ENCODE assay signal across 8 mouse cellular contexts in genomic region chr9:118477281-118477931, GRCm38 (mm10). TPM values are rescaled to one million over a fixed set of nuclear protein-coding genes. Genes with fewer than 3 reads are reported as not detected.
A peak's percentile ranks its signal among the peaks of the same experiment; 100 is the strongest.
DNase-seq lines count a peak whose midpoint lies in the region; ATAC-seq lines count a peak whose summit lies in the region.

No protein-coding gene starts in this region.

- ATAC-seq in kidney, embryonic 15.5 days (replicated peaks; ENCODE audit: low FRiP score) = no peak
- ATAC-seq in common myeloid progenitor, adult 5-6 weeks (replicated peaks; ENCODE audit: low read depth, poor library complexity, severe bottlenecking) = 0 out of 2 replicates have a peak, but pooled peaks have one; percentile 17
- no peak for ATAC-seq in hindbrain, embryonic 11.5 days (ENCODE audit: low FRiP score)
- no peak for ATAC-seq in erythroid progenitor cell, adult 5-6 weeks (replicated peaks; ENCODE audit: low FRiP score, poor library complexity, severe bottlenecking)

- H3K4me3 ChIP-seq in kidney, embryonic 15.5 days (replicated peaks) = peak overlapping the region; percentile 48
- H3K4me3 ChIP-seq in hindbrain, embryonic 11.5 days (ENCODE audit: low read depth, low read length) = no peak overlapping the region
- peak overlapping the region; percentile 48 for H3K4me3 ChIP-seq in midbrain, embryonic 10.5 days

- H3K4me1 ChIP-seq in kidney, embryonic 15.5 days = peaks cover 34% of the 10 kb centered on the region
- peaks cover 4% of the 10 kb centered on the region for H3K4me1 ChIP-seq in hindbrain, embryonic 11.5 days (replicated peaks; ENCODE audit: control insufficient read depth, insufficient read depth, low read length)
- peaks cover 34% of the 10 kb centered on the region for H3K4me1 ChIP-seq in midbrain, embryonic 10.5 days

- H3K9ac ChIP-seq in kidney, embryonic 15.5 days = no peak overlapping the region
- no peak overlapping the region for H3K9ac ChIP-seq in hindbrain, embryonic 11.5 days (ENCODE audit: low read depth, low read length)

- H3K4me2 ChIP-seq in kidney, embryonic 15.5 days = peak overlapping the region; percentile 79
- peak overlapping the region; percentile 21 for H3K4me2 ChIP-seq in hindbrain, embryonic 11.5 days (replicated peaks; ENCODE audit: low read depth, low read length)

- peaks cover 96% of the 10 kb centered on the region for H3K27me3 ChIP-seq in kidney, embryonic 15.5 days
- peaks cover 70% of the 10 kb centered on the region for H3K27me3 ChIP-seq in hindbrain, embryonic 11.5 days (ENCODE audit: control insufficient read depth, insufficient read depth, low read length)
- H3K27me3 ChIP-seq in midbrain, embryonic 10.5 days (ENCODE audit: low read depth, poor library complexity, severe bottlenecking) = peaks cover 97% of the 10 kb centered on the region

- H3K36me3 ChIP-seq in kidney, embryonic 15.5 days = no peaks in the 10 kb centered on the region
- H3K36me3 ChIP-seq in hindbrain, embryonic 11.5 days (ENCODE audit: control insufficient read depth, insufficient read depth, low read length) = no peaks in the 10 kb centered on the region
- H3K36me3 ChIP-seq in midbrain, embryonic 10.5 days = no peaks in the 10 kb centered on the region

- under 1% methylated on average over 31 of the region's 31 CpGs for WGBS in kidney, embryonic 15.5 days
- WGBS in hindbrain, embryonic 11.5 days = 1% methylated on average over 31 of the region's 31 CpGs
- under 1% methylated on average over 31 of the region's 31 CpGs for WGBS in midbrain, embryonic 10.5 days

- no peaks in the 10 kb centered on the region for H3K9me3 ChIP-seq in kidney, embryonic 15.5 days (replicated peaks)
- no peaks in the 10 kb centered on the region for H3K9me3 ChIP-seq in hindbrain, embryonic 11.5 days (ENCODE audit: control insufficient read depth, low read length)
- H3K9me3 ChIP-seq in midbrain, embryonic 10.5 days (replicated peaks) = no peaks in the 10 kb centered on the region

- no peak overlapping the region for H3K27ac ChIP-seq in kidney, embryonic 15.5 days
- no peak overlapping the region for H3K27ac ChIP-seq in hindbrain, embryonic 11.5 days (ENCODE audit: low read depth, low read length)
- H3K27ac ChIP-seq in midbrain, embryonic 10.5 days (replicated peaks) = no peak overlapping the region

- DNase-seq in kidney, postnatal 10 days = no peak
- peak; percentile 70 for DNase-seq in hindbrain, embryonic 11.5 days (ENCODE audit: low spot score)
- peak; percentile 58 for DNase-seq in midbrain, embryonic 10.5 days (ENCODE audit: low spot score)
- DNase-seq in adrenal gland, postnatal 4 days (ENCODE audit: low spot score in 2 of 2) = no peak
- no peak for DNase-seq in thymus, adult 18-20 months

RNA-seq across cellular contexts. Expression of gene Eomes, which starts 0.6 kb away (rescaled TPM):
- polyA plus RNA-seq in kidney, embryonic 15.5 days (2015; fragmentation: Nextera tagmentation; extraction: Ambion mirVana) = 0.09 TPM in 1 of 2 replicates, not detected in the other
- total RNA-seq in common myeloid progenitor, adult 5-6 weeks (2017) = not detected in 2 replicates
- 0.11 TPM in 1 of 2 replicates, not detected in the other for polyA plus RNA-seq in hindbrain, embryonic 11.5 days (2014; fragmentation: Nextera tagmentation; extraction: Ambion mirVana)
- polyA plus RNA-seq in midbrain, embryonic 10.5 days (2016; fragmentation: Nextera tagmentation; extraction: Ambion mirVana) = 0.25 and 0.56 TPM in 2 replicates
- under 1 TPM in 1 of 2 experiments, not detected in 1; 0.51 TPM for total RNA-seq in adrenal gland, postnatal 4 days (2021)
- total RNA-seq in erythroid progenitor cell, adult 5-6 weeks (2015; ENCODE audit: low replicate concordance) = 1.3 and 2.2 TPM in 2 replicates
- 0.30 TPM in 1 of 2 replicates, not detected in the other for total RNA-seq in erythroid progenitor cell, adult 5-6 weeks (2017; ENCODE audit: low replicate concordance)

RNA-seq across cellular contexts. Expression of gene Golga4, which starts 28.7 kb away (rescaled TPM):
- polyA plus RNA-seq in kidney, embryonic 15.5 days (2015; fragmentation: Nextera tagmentation; extraction: Ambion mirVana) = 56.5 and 58.7 TPM in 2 replicates
- total RNA-seq in common myeloid progenitor, adult 5-6 weeks (2017) = 86.7 and 91.0 TPM in 2 replicates
- polyA plus RNA-seq in hindbrain, embryonic 11.5 days (2014; fragmentation: Nextera tagmentation; extraction: Ambion mirVana) = 51.5 and 64.8 TPM in 2 replicates
- 39.2 and 40.8 TPM in 2 replicates for polyA plus RNA-seq in midbrain, embryonic 10.5 days (2016; fragmentation: Nextera tagmentation; extraction: Ambion mirVana)
- 100 to 1,000 TPM in 1 of 2 experiments, 10 to 100 TPM in 1; 99.9 to 110 TPM for total RNA-seq in adrenal gland, postnatal 4 days (2021)
- 21.8 and 25.2 TPM in 2 replicates for total RNA-seq in erythroid progenitor cell, adult 5-6 weeks (2015; ENCODE audit: low replicate concordance)
- 38.1 and 42.6 TPM in 2 replicates for total RNA-seq in erythroid progenitor cell, adult 5-6 weeks (2017; ENCODE audit: low replicate concordance)

Comparison
In these comparisons a context has a peak if more than half of its experiments do, and no peak if none do; other contexts are left out.
1. DNase-seq: peak in hindbrain, embryonic 11.5 days (single experiment) and midbrain, embryonic 10.5 days (single experiment); none in kidney, postnatal 10 days (single experiment), adrenal gland, postnatal 4 days (0 of 2) and thymus, adult 18-20 months (0 of 2).